In genomic region chr11:98446562-98447474, GRCm38 (mm10) we compare ENCODE assay signal across 8 mouse cellular contexts. TPM values are rescaled to one million over a fixed set of nuclear protein-coding genes. Genes with fewer than 3 reads are reported as not detected.
DNase-seq lines count a peak whose midpoint lies in the region; ATAC-seq lines count a peak whose summit lies in the region.

No protein-coding gene starts in this region.

- intact Hi-C loops in left cerebral cortex, postnatal 36 days (cut with DNase I) = no loop called here

- WGBS in embryonic facial prominence, embryonic 12.5 days = 2% methylated on average over 33 of the region's 33 CpGs

- DNase-seq in retina, postnatal 1 day = peak; percentile 51
- no peak for DNase-seq in retina, embryonic 14.5 days (ENCODE audit: low spot score)
- peak; percentile 85 for DNase-seq in kidney, adult 18-20 months
- peak; percentile 85 to 90 for DNase-seq in lung, adult 18-20 months
- peak; percentile 93 for DNase-seq in yolk sac, embryonic 10.5 days (ENCODE audit: low spot score)
- no peak for DNase-seq in testis, postnatal 10 days (ENCODE audit: low spot score)
- no peak for DNase-seq in left cerebral cortex, postnatal 36 days (ENCODE audit: low spot score in 2 of 2)

- H3K4me1 ChIP-seq in embryonic facial prominence, embryonic 12.5 days = peaks cover 14% of the 10 kb centered on the region

- H3K4me2 ChIP-seq in embryonic facial prominence, embryonic 12.5 days (replicated peaks) = peak overlapping the region; percentile 29

- no peaks in the 10 kb centered on the region for H3K9me3 ChIP-seq in embryonic facial prominence, embryonic 12.5 days

- no peak overlapping the region for H3K27ac ChIP-seq in embryonic facial prominence, embryonic 12.5 days

- no peaks in the 10 kb centered on the region for H3K36me3 ChIP-seq in embryonic facial prominence, embryonic 12.5 days

- peak; percentile 67; the same call in 1 of the 2 replicates for ATAC-seq in embryonic facial prominence, embryonic 12.5 days (ENCODE audit: insufficient number of reproducible peaks, insufficient read depth, low FRiP score, low TSS enrichment)

- H3K27me3 ChIP-seq in embryonic facial prominence, embryonic 12.5 days = peaks cover 59% of the 10 kb centered on the region

- peak overlapping the region; percentile 31 for H3K9ac ChIP-seq in embryonic facial prominence, embryonic 12.5 days

- peak overlapping the region; percentile 31 for H3K4me3 ChIP-seq in embryonic facial prominence, embryonic 12.5 days

RNA-seq across cellular contexts. Expression of gene Grb7, which starts 0.6 kb away (rescaled TPM):
- 7.3 and 7.7 TPM in 2 replicates for polyA plus RNA-seq in embryonic facial prominence, embryonic 12.5 days (2016; fragmentation: Nextera tagmentation; extraction: Ambion mirVana)
- 1 to 10 TPM; 2.8 to 2.9 TPM for total RNA-seq in left cerebral cortex, postnatal 36 days (2021)

RNA-seq across cellular contexts. Expression of gene Mien1, which starts 8.0 kb away (rescaled TPM):
- 78.4 and 85.6 TPM in 2 replicates for polyA plus RNA-seq in embryonic facial prominence, embryonic 12.5 days (2016; fragmentation: Nextera tagmentation; extraction: Ambion mirVana)
- total RNA-seq in left cerebral cortex, postnatal 36 days (2021) = 100 to 1,000 TPM; 100 to 126 TPM

RNA-seq across cellular contexts. Expression of gene Erbb2, which starts 34.5 kb away (rescaled TPM):
- 47.4 and 49.4 TPM in 2 replicates for polyA plus RNA-seq in embryonic facial prominence, embryonic 12.5 days (2016; fragmentation: Nextera tagmentation; extraction: Ambion mirVana)
- total RNA-seq in left cerebral cortex, postnatal 36 days (2021) = 1 to 10 TPM; 1.7 to 2.4 TPM

RNA-seq across cellular contexts. Expression of gene Pgap3, which starts 46.5 kb away (rescaled TPM):
- 9.8 and 10.4 TPM in 2 replicates for polyA plus RNA-seq in embryonic facial prominence, embryonic 12.5 days (2016; fragmentation: Nextera tagmentation; extraction: Ambion mirVana)
- 10 to 100 TPM in 1 of 2 experiments, 1 to 10 TPM in 1; 9.9 to 10.9 TPM for total RNA-seq in left cerebral cortex, postnatal 36 days (2021)

Comparison
In these comparisons a context has a peak if more than half of its experiments do, and no peak if none do; other contexts are left out.
1. DNase-seq: peak in retina, postnatal 1 day (single experiment), kidney, adult 18-20 months (single experiment), lung, adult 18-20 months (2 of 2) and yolk sac, embryonic 10.5 days (single experiment); none in retina, embryonic 14.5 days (single experiment), testis, postnatal 10 days (single experiment) and left cerebral cortex, postnatal 36 days (0 of 2).